Mouse (Mus musculus) heart, embryonic 12.5 days (tissue): Measurements from ENCODE around the gene Gemin2. TPM values are rescaled to one million over a fixed set of nuclear protein-coding genes. Genes with fewer than 3 reads are reported as not detected.
"Not testable (repeated sequence)": the region's sequence is repeated elsewhere in the genome, so short reads cannot be mapped to it uniquely, and the experiment has no call there.

Experiments
- ATAC-seq: fragments of 200-750 bp; cut with Nextera tagmentation; 2 replicates; pipeline ENCODE4 v1.8.0; 2017; ENCODE audit warnings: moderate TSS enrichment, moderate library complexity; ENCODE audit not compliant: insufficient number of reproducible peaks, low FRiP score
- H3K27ac ChIP-seq: fragments of 300-500 bp; sonication (generic); 2 replicates; pipeline ENCODE4 v1.5.1; 2016; ENCODE audit warnings: mild to moderate bottlenecking, moderate library complexity; ENCODE audit not compliant: poor library complexity, severe bottlenecking
- H3K27me3 ChIP-seq: fragments of 300-500 bp; sonication (generic); replicated peaks from 2 replicates; pipeline ENCODE4 v1.6.1; 2016; ENCODE audit warnings: mild to moderate bottlenecking, moderate library complexity
- H3K36me3 ChIP-seq: fragments of 300-500 bp; sonication (generic); 2 replicates; pipeline ENCODE4 v1.6.1; 2016; ENCODE audit warnings: mild to moderate bottlenecking, moderate library complexity
- H3K4me1 ChIP-seq: fragments of 300-500 bp; sonication (generic); replicated peaks from 2 replicates; pipeline ENCODE4 v1.6.1; 2016; ENCODE audit warnings: mild to moderate bottlenecking
- H3K4me2 ChIP-seq: fragments of 300-500 bp; sonication (generic); 2 replicates; pipeline ENCODE4 v1.6.1; 2016; ENCODE audit warnings: mild to moderate bottlenecking, moderate library complexity
- H3K4me3 ChIP-seq: fragments of 300-500 bp; sonication (generic); 2 replicates; pipeline ENCODE4 v1.5.1; 2016; ENCODE audit warnings: mild to moderate bottlenecking
- H3K9ac ChIP-seq: fragments of 300-500 bp; sonication (generic); 2 replicates; pipeline ENCODE4 v1.6.1; 2016; ENCODE audit warnings: mild to moderate bottlenecking, moderate library complexity
- H3K9me3 ChIP-seq: fragments of 300-500 bp; sonication (generic); replicated peaks from 2 replicates; pipeline ENCODE4 v1.6.1; 2016; ENCODE audit warnings: mild to moderate bottlenecking, moderate library complexity
- WGBS: fragments of 180-500 bp; shearing (Covaris S2); methylation state at CpG from one replicate; pipeline ENCODE4 v1.1.7; 2016; 5-methylcytosine and 5-hydroxymethylcytosine counted together
- polyA plus RNA-seq: library from polyadenylated mRNA; unstranded; fragments of >200 nt; fragmentation: Nextera tagmentation; extraction: Ambion mirVana; gene quantifications from 2 replicates; pipeline ENCODE4 v1.2.1, GENCODE M21; 2016

Gemin2 gene
- polyA plus RNA-seq, 1 experiment from 2014 or later: 25.9 TPM

DNA sequence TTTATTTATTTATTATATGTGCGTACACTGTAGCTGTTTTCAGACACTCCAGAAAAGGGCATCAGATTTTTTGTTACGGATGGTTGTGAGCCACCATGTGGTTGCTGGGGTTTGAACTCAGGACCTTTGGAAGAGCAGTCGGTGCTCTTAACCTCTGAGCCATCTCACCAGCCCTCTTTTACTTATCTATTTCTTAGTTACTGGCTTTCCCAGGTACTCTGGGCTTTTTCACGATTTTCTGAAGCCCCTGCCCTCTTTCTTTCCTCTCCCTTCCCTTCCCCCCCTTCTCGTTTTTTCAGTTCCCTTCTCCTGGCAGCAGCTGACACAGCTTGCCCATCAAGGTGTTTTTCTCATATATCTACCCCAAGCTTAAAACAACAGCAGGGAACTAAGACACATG, 45.0 kb downstream of the Gemin2 start:
- peaks cover 47% of the 10 kb centered on the region for H3K36me3 ChIP-seq
- WGBS: 84% methylated on average over 5 of the region's 5 CpGs
- not testable (repeated sequence) for H3K27ac ChIP-seq, H3K9ac ChIP-seq, ATAC-seq, H3K4me3 ChIP-seq, H3K9me3 ChIP-seq, H3K4me2 ChIP-seq, H3K27me3 ChIP-seq
- peaks cover 13% of the 10 kb centered on the region for H3K4me1 ChIP-seq

DNA sequence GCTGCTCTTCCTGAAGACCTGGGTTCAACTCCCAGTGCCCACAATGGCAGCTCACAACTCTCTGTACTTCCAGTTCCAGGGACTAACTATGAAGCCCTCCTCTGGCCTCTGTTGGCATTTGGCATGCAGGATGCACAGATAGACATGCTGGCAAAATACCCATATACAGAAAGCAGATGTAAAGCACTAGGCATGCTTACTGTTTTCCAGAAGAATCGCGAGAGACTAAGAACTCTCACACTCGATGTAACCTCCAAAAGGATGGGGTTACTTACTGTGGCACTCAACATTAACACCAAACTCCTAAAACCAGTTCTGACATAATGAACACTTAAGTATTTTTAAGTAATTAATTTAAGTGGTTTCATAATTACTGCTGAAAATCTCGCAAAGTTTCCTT, 47.1 kb downstream of the Gemin2 start:
- H3K9ac ChIP-seq: peak overlapping the region; percentile 84
- 58% methylated on average over 4 of the region's 4 CpGs for WGBS
- no peaks in the 10 kb centered on the region for H3K27me3 ChIP-seq
- no peak for ATAC-seq
- peaks cover 35% of the 10 kb centered on the region for H3K36me3 ChIP-seq
- peak overlapping the region; percentile 92 for H3K27ac ChIP-seq
- H3K4me2 ChIP-seq: peak overlapping the region; percentile 78
- no peaks in the 10 kb centered on the region; the same call in 1 of the 2 replicates for H3K9me3 ChIP-seq
- H3K4me3 ChIP-seq: peak overlapping the region; percentile 77
- H3K4me1 ChIP-seq: peaks cover 13% of the 10 kb centered on the region

DNA sequence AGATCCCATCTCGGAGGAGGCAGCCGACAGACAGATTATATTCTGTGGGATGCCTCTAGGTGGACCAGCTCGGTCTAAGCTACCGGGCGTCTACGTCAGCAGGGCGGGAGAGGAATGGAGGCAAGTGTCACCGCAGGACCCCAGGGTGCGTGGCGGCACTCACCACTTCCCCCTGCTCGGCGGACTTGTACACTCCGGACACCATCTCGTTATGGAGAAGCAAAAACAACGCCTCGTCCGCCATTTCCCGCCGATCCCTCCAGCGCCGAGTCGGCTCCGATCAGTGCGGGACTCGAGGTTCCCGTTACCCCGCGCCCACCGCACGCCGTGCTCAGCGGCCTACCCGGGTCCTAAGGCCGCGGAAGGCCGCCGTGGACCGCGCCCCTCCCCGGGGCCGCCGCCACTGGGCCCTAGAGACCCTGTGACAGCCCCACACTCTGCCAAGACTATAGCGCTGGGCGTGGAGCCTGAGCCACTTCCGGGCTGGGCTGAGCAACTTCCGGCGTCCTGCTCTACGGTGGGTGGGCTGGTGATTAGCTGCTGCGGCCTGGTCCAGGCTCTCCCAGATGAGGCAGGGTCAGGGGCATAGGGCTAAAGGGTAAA, 47.9 kb downstream of the Gemin2 start, which contains the start of gene Trappc6b:
Gene Trappc6b (minus strand): TSS at position 480 of the 603 bp plus-strand sequence.
- Histone ChIP-seq H3K9ac (peak within 1 kb of the TSS; percentile 84), H3K4me3 (peak within 1 kb of the TSS; percentile 77), H3K9me3 (no peaks in the 10 kb centered on the region; the same call in 1 of the 2 replicates), H3K4me2 (peak within 1 kb of the TSS; percentile 78), H3K36me3 (peaks cover 28% of the 10 kb centered on the region), H3K27me3 (no peaks in the 10 kb centered on the region), H3K4me1 (peaks cover 13% of the 10 kb centered on the region), H3K27ac (peak within 1 kb of the TSS; percentile 92)
- ATAC-seq: peak; percentile 95
- under 1% methylated on average over 49 of the region's 49 CpGs for WGBS

DNA sequence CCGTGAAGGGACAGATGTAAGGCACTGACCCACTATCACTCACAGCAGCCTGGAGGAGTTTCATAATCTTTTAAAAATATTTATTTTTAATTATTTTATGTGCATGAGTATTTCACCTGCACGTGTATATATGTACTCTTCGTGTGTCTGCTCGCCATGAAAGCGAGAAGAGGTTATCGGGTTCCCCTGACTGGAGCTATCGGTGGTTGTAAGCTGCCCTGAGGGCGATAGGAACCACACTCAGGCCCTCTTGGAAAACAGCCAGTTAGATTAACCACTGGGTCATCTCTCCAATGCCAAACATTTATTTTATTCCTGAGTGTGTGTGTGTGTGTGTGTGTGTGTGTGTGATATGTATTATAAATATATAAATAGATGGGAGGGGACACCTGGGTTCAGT, 51.6 kb downstream of the Gemin2 start:
- H3K4me3 ChIP-seq: no peak overlapping the region

DNA sequence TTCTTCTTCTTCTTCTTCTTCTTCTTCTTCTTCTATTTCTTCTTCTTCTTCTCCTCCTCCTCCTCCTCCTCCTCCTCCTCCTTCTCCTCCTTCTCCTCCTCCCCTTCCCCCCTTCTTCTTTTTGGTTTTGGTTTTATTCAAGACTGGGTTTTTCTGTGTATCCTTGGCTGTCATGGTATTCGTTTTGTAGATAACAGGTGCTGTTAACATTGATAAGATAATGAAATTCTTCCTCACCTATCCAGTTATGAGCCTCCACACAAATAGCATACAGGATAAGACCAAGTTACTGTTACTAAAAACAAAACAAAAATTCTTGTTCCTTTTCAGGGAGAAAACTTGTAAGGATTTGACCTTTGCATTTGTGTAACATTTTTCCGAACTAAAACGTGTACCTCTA, 52.6 kb downstream of the Gemin2 start:
- no peaks in the 10 kb centered on the region for H3K9me3 ChIP-seq
- 49% methylated on average over 3 of the region's 3 CpGs for WGBS
- H3K9ac ChIP-seq: peak overlapping the region; percentile 69; the same call in 1 of the 2 replicates

More for the DNA sequence above, 51.6 kb downstream of the Gemin2 start:
- peaks cover 17% of the 10 kb centered on the region for H3K36me3 ChIP-seq
- ATAC-seq: no peak
- no peak overlapping the region for H3K4me2 ChIP-seq
- no peaks in the 10 kb centered on the region for H3K27me3 ChIP-seq
- H3K4me1 ChIP-seq: peaks cover 14% of the 10 kb centered on the region
- H3K9me3 ChIP-seq: no peaks in the 10 kb centered on the region
- no peak overlapping the region for H3K9ac ChIP-seq
- WGBS: 84% methylated on average over 8 of the region's 8 CpGs
- no peak overlapping the region for H3K27ac ChIP-seq

DNA sequence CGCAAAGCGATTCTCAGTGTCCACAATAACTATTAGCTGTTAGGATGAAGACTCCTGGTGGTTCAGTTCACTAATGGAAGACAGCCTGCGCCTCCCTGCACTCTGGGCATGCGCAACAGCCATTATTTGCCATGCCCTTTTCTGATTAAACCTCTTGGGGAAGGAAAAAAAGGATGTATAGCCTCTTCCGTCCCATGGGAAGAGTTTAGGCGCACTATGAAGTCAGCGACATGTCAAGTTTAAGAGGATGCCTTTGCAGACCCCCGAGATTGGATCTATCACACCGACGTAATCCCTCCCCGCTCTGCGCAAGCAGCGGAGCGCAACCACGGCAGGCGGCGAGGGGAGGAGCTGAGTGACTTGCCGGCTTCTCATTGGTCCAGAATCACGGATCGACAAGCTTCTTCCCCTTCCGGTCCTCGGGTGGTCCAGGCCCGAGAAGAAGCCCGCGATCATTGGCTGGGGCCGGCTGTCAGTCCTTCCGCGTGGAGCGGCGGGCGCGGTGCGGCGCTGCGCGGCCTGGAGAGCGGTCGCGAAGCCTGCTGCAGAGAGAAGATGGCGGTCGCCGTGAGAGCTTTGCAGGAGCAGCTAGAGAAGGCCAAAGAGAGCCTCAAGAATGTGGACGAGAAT, 53.4 kb downstream of the Gemin2 start, which contains the start of gene Pnn:
Gene Pnn (plus strand): TSS at position 437 of the 630 bp plus-strand sequence.
- H3K4me3 ChIP-seq: peak within 1 kb of the TSS; percentile 70
- H3K27me3 ChIP-seq: no peaks in the 10 kb centered on the region
- peak within 1 kb of the TSS; percentile 92 for H3K27ac ChIP-seq
- peak within 1 kb of the TSS; percentile 85 for H3K4me2 ChIP-seq
- H3K4me1 ChIP-seq: peaks cover 10% of the 10 kb centered on the region; the same call in 1 of the 2 replicates
- peak within 1 kb of the TSS; percentile 98 for H3K9ac ChIP-seq
- under 1% methylated on average over 43 of the region's 43 CpGs for WGBS
- peak; percentile 98 for ATAC-seq
- H3K9me3 ChIP-seq: no peaks in the 10 kb centered on the region
- H3K36me3 ChIP-seq: peaks cover 31% of the 10 kb centered on the region

More for the DNA sequence above, 52.6 kb downstream of the Gemin2 start:
- Histone ChIP-seq H3K4me2 (peak overlapping the region; percentile 85), H3K4me1 (peaks cover 10% of the 10 kb centered on the region; the same call in 1 of the 2 replicates), H3K36me3 (peaks cover 24% of the 10 kb centered on the region), H3K27me3 (no peaks in the 10 kb centered on the region), H3K4me3 (peak overlapping the region; percentile 70), H3K27ac (peak overlapping the region; percentile 92)
- ATAC-seq: no peak

DNA sequence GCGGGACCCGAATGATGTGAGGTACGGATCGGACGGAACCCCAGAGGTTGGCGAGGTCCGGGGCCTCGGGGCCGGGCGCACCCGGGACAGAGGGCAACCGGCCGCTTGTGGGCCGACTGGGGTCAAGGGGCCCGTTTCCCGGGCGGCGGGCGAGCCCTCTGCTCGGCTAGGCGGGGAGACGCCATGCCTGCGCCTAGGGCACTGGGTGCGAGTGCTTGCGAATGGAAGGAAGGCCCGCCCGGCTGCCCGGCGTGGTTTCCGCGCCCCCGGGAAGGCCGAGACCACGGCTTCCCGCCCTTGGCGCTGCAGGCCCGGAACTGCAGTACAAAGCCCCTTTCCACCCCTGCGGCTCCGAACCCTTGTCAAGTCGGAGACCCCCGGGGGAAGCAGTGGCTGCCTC, 53.9 kb downstream of the Gemin2 start:
- peak; percentile 58 for ATAC-seq
- WGBS: under 1% methylated on average over 40 of the region's 41 CpGs
- H3K9ac ChIP-seq: peak overlapping the region; percentile 98

DNA sequence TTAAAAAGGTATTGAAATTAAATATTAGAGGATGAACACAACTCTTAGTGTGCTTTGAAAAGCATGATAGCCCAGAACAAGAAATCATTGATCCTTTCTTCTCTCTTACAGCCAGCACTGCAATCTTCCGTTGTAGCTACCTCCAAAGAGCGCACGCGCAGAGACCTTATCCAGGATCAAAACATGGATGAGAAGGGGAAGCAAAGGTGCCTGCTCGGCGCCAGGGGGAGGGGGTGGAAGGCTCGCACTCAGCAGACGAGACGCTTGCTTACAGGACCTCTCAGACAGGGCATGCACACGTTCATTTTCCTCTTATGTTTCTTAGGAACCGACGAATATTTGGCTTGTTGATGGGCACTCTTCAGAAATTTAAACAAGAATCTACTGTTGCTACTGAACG, 55.6 kb downstream of the Gemin2 start:
- H3K4me2 ChIP-seq: no peak overlapping the region
- H3K9ac ChIP-seq: no peak overlapping the region
- ATAC-seq: no peak
- H3K27me3 ChIP-seq: no peaks in the 10 kb centered on the region
- H3K36me3 ChIP-seq: peaks cover 42% of the 10 kb centered on the region
- H3K27ac ChIP-seq: no peak overlapping the region
- H3K4me1 ChIP-seq: peaks cover 10% of the 10 kb centered on the region; the same call in 1 of the 2 replicates
- no peaks in the 10 kb centered on the region for H3K9me3 ChIP-seq
- 93% methylated on average over 13 of the region's 13 CpGs for WGBS
- no peak overlapping the region for H3K4me3 ChIP-seq

More for the DNA sequence above, 53.9 kb downstream of the Gemin2 start:
- Histone ChIP-seq H3K9me3 (no peaks in the 10 kb centered on the region), H3K4me3 (peak overlapping the region; percentile 70), H3K27me3 (no peaks in the 10 kb centered on the region), H3K27ac (peak overlapping the region; percentile 70), H3K4me2 (peak overlapping the region; percentile 85), H3K36me3 (peaks cover 36% of the 10 kb centered on the region), H3K4me1 (peaks cover 10% of the 10 kb centered on the region; the same call in 1 of the 2 replicates)

DNA sequence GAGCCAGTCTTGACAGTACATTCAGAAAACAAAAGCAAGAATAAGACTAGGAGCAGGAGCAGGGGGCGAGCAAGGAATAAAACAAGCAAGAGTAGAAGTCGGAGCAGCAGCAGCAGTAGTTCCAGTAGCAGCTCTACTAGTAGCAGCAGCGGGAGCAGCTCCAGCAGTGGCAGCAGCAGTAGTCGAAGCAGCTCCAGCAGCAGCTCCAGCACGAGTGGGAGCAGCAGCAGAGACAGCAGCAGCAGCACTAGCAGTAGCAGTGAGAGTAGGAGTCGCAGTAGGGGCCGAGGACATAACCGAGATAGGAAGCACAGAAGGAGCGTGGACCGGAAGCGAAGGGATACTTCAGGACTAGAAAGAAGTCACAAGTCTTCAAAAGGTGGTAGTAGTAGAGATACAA, 59.1 kb downstream of the Gemin2 start:
- H3K4me1 ChIP-seq: peaks cover 10% of the 10 kb centered on the region; the same call in 1 of the 2 replicates
- no peak for ATAC-seq
- H3K36me3 ChIP-seq: peaks cover 53% of the 10 kb centered on the region
- 84% methylated on average over 11 of the region's 11 CpGs for WGBS
- no peak overlapping the region for H3K27ac ChIP-seq
- no peaks in the 10 kb centered on the region for H3K27me3 ChIP-seq
- H3K9ac ChIP-seq: no peak overlapping the region
- H3K4me2 ChIP-seq: no peak overlapping the region
- no peak overlapping the region for H3K4me3 ChIP-seq
- no peaks in the 10 kb centered on the region for H3K9me3 ChIP-seq

DNA sequence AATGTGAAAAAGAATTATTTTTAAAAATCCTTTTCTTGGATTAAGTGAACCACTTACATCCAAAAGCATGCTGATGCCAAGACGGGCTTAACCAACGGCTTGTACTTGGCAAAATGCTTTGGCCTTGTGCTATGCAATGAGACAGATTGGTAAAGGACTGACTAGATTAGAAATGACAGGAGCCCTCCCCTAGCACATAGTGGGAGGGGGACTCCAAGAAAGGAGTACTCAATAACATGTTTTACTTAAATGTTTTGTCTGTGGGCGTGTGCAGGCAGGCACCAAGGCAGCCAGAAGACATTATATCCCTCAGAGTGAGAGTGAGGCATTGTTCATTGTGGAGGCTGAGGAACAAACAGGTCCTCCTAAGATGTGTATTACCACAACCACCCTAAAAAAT, 60.9 kb downstream of the Gemin2 start:
- Histone ChIP-seq H3K9me3 (no peaks in the 10 kb centered on the region), H3K36me3 (peaks cover 43% of the 10 kb centered on the region), H3K9ac (no peak overlapping the region), H3K4me2 (no peak overlapping the region), H3K27me3 (no peaks in the 10 kb centered on the region), H3K4me3 (no peak overlapping the region), H3K27ac (no peak overlapping the region), H3K4me1 (no peaks in the 10 kb centered on the region)
- 89% methylated on average over 3 of the region's 3 CpGs for WGBS
- no peak for ATAC-seq

DNA sequence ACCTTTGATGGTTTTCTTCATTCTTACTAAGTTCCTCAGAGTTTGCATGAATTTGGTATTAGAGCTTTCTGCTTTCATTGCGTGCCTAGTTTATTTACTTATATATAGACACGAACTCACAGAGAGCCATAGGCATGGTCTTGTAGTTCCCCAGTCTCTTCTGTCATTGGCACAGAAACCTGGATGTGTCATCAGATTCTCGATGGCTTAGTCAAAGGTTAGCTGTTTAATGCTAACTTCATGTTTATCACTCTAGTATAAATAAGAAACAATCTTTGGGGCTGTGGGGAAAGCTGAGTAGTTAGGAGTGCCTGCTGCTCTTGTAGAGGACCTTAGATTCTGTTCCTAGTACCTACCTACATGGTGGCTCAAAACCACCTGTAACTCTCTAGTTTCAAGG, 63.8 kb downstream of the Gemin2 start:
- no peak overlapping the region for H3K27ac ChIP-seq
- peaks cover 18% of the 10 kb centered on the region for H3K36me3 ChIP-seq
- H3K4me3 ChIP-seq: no peak overlapping the region
- no peak overlapping the region for H3K9ac ChIP-seq
- 82% methylated on average over 3 of the region's 3 CpGs for whole genome bisulfite sequencing
- H3K27me3 ChIP-seq: no peaks in the 10 kb centered on the region
- H3K4me1 ChIP-seq: no peaks in the 10 kb centered on the region
- no peak for ATAC-seq
- no peak overlapping the region for H3K4me2 ChIP-seq
- H3K9me3 ChIP-seq: no peaks in the 10 kb centered on the region
